23 mouse cellular contexts compared by ENCODE assay signal in genomic region chr10:70847341-70847882, GRCm38 (mm10).
DNase-seq lines count a peak whose midpoint lies in the region; ATAC-seq lines count a peak whose summit lies in the region.
"Had no signal": no experiment of that assay in that cellular context is flagged by ENCODE, and none has a peak within 500 bp of the region (broad histone marks: within the 10 kb centered on the region; RNA-seq: fewer than 3 reads in every experiment).

No protein-coding gene starts in this region.

- no peaks in the 10 kb centered on the region for H3K27me3 ChIP-seq in midbrain, embryonic 11.5 days (ENCODE audit: control insufficient read depth, insufficient read depth, low read length)
- no peaks in the 10 kb centered on the region for H3K27me3 ChIP-seq in midbrain, embryonic 16.5 days (ENCODE audit: control insufficient read depth, insufficient read depth, low read depth, low read length)
- H3K27me3 ChIP-seq: heart, embryonic 12.5 days; midbrain, embryonic 12.5 days; neural tube, embryonic 12.5 days had no signal

- H3K36me3 ChIP-seq in midbrain, embryonic 11.5 days (ENCODE audit: control insufficient read depth, insufficient read depth, low read length), result no peaks in the 10 kb centered on the region
- H3K36me3 ChIP-seq in midbrain, embryonic 16.5 days (ENCODE audit: control insufficient read depth, insufficient read depth, low read length), result no peaks in the 10 kb centered on the region
- H3K36me3 ChIP-seq: G1E; heart, embryonic 12.5 days; limb, embryonic 10.5 days; midbrain, embryonic 12.5 days; neural tube, embryonic 12.5 days had no signal

- DNase-seq in adrenal gland, postnatal 14 days, result peak; percentile 9
- no peak for DNase-seq in adrenal gland, postnatal 36 days
- peak; percentile 49 for DNase-seq in midbrain, embryonic 11.5 days (ENCODE audit: low spot score, missing footprints)
- DNase-seq in R1 (ENCODE audit: low read depth, low spot score), result peak; percentile 73
- DNase-seq in layer of hippocampus, postnatal 36 days, result no peak
- no peak for DNase-seq in cerebellum, adult 8-10 months
- DNase-seq in MN1 (ENCODE audit: low spot score), result no peak
- DNase-seq: cerebellum, adult 9-10 months; kidney, adult 8-10 months; kidney, postnatal 36 days; layer of hippocampus, adult 9-11 months; liver, postnatal 0 days; lung, postnatal 4 days; right cerebral cortex, postnatal 4 days; thymus, postnatal 4 days had no signal

- no peak overlapping the region for H3K9ac ChIP-seq in midbrain, embryonic 11.5 days (ENCODE audit: low read length)
- no peak overlapping the region for H3K9ac ChIP-seq in midbrain, embryonic 16.5 days (ENCODE audit: low read depth, low read length)
- H3K9ac ChIP-seq: heart, embryonic 12.5 days; hindbrain, embryonic 14.5 days; liver, postnatal 0 days; midbrain, embryonic 12.5 days; neural tube, embryonic 12.5 days had no signal

- H3K4me2 ChIP-seq in midbrain, embryonic 11.5 days, result no peak overlapping the region
- no peak overlapping the region for H3K4me2 ChIP-seq in midbrain, embryonic 16.5 days (ENCODE audit: low read length)
- H3K4me2 ChIP-seq: heart, embryonic 12.5 days; hindbrain, embryonic 14.5 days; midbrain, embryonic 12.5 days; neural tube, embryonic 12.5 days had no signal

- no peaks in the 10 kb centered on the region for H3K4me1 ChIP-seq in midbrain, embryonic 11.5 days (ENCODE audit: control insufficient read depth, insufficient read depth, low read length)
- no peaks in the 10 kb centered on the region for H3K4me1 ChIP-seq in midbrain, embryonic 16.5 days (ENCODE audit: control insufficient read depth, insufficient read depth, low read length)
- H3K4me1 ChIP-seq: heart, embryonic 12.5 days; limb, embryonic 10.5 days; midbrain, embryonic 12.5 days; neural tube, embryonic 12.5 days had no signal

- H3K27ac ChIP-seq in midbrain, embryonic 11.5 days (ENCODE audit: low read depth, low read length), result no peak overlapping the region
- no peak overlapping the region for H3K27ac ChIP-seq in midbrain, embryonic 16.5 days (ENCODE audit: low read length)
- H3K27ac ChIP-seq: hindbrain, embryonic 14.5 days; limb, embryonic 10.5 days; midbrain, embryonic 12.5 days; neural tube, embryonic 12.5 days had no signal

- WGBS in midbrain, embryonic 11.5 days, result 72% methylated on average over 3 of the region's 3 CpGs
- 66% methylated on average over 3 of the region's 3 CpGs for WGBS in midbrain, embryonic 16.5 days

- no peaks in the 10 kb centered on the region for H3K9me3 ChIP-seq in midbrain, embryonic 11.5 days (ENCODE audit: control insufficient read depth, low read length)
- H3K9me3 ChIP-seq in midbrain, embryonic 16.5 days (replicated peaks; ENCODE audit: control insufficient read depth, low read length, poor library complexity, severe bottlenecking), result no peaks in the 10 kb centered on the region
- H3K9me3 ChIP-seq: limb, embryonic 10.5 days; midbrain, embryonic 12.5 days; neural tube, embryonic 12.5 days had no signal

- no peak overlapping the region for H3K4me3 ChIP-seq in midbrain, embryonic 11.5 days (ENCODE audit: low read depth, low read length)
- no peak overlapping the region for H3K4me3 ChIP-seq in midbrain, embryonic 16.5 days (ENCODE audit: low read depth, low read length)
- H3K4me3 ChIP-seq: heart, embryonic 12.5 days; limb, embryonic 10.5 days; midbrain, embryonic 12.5 days; neural tube, embryonic 12.5 days had no signal

- ATAC-seq in midbrain, embryonic 11.5 days (ENCODE audit: low FRiP score), result no peak
- ATAC-seq in midbrain, embryonic 16.5 days, result no peak
- ATAC-seq: forebrain, embryonic 14.5 days; liver, postnatal 0 days had no signal

Comparison
In these comparisons a context has a peak if more than half of its experiments do, and no peak if none do; other contexts are left out.
1. DNase-seq: peak in adrenal gland, postnatal 14 days (single experiment), midbrain, embryonic 11.5 days (single experiment) and R1 (single experiment); none in adrenal gland, postnatal 36 days (0 of 2), layer of hippocampus, postnatal 36 days (0 of 2), cerebellum, adult 8-10 months (single experiment) and MN1 (single experiment).